Mouse (Mus musculus) limb, embryonic 11.5 days (tissue): ENCODE data around the gene Slc26a10. TPM values are rescaled to one million over a fixed set of nuclear protein-coding genes. Genes with fewer than 3 reads are reported as not detected.
"Not testable (repeated sequence)": the region's sequence is repeated elsewhere in the genome, so short reads cannot be mapped to it uniquely, and the experiment has no call there.

Experiments
- ATAC-seq: fragments of 200-750 bp; cut with Nextera tagmentation; 2 replicates; pipeline ENCODE4 v1.8.0; 2017; ENCODE audit warnings: low read depth; ENCODE audit not compliant: insufficient number of reproducible peaks, low FRiP score, low TSS enrichment
- DNase-seq: peaks from one replicate; pipeline ENCODE4 v3.0.0-alpha.2; 2015; ENCODE audit warnings: low spot score
- H3K27ac ChIP-seq: fragments of 300-500 bp; sonication (generic); replicated peaks from 2 replicates; pipeline ENCODE4 v1.5.1; 2014; ENCODE audit warnings: low read depth, mild to moderate bottlenecking, low read length
- H3K27me3 ChIP-seq: fragments of 300-500 bp; sonication (generic); 2 replicates; pipeline ENCODE4 v1.6.1; 2014; ENCODE audit warnings: mild to moderate bottlenecking, low read length, mixed read lengths; ENCODE audit not compliant: control insufficient read depth, insufficient read depth
- H3K36me3 ChIP-seq: fragments of 300-500 bp; sonication (generic); 2 replicates; pipeline ENCODE4 v1.6.1; 2014; ENCODE audit warnings: mild to moderate bottlenecking, low read length, moderate library complexity, mixed read lengths; ENCODE audit not compliant: control insufficient read depth, insufficient read depth
- H3K4me1 ChIP-seq: fragments of 300-500 bp; sonication (generic); 2 replicates; pipeline ENCODE4 v1.6.1; 2014; ENCODE audit warnings: low read length, mixed read lengths; ENCODE audit not compliant: control insufficient read depth, insufficient read depth
- H3K4me2 ChIP-seq: fragments of 300-500 bp; sonication (generic); 2 replicates; pipeline ENCODE4 v1.6.1; 2014; ENCODE audit warnings: low read depth, mild to moderate bottlenecking, moderate library complexity; ENCODE audit not compliant: severe bottlenecking
- H3K4me3 ChIP-seq: fragments of 300-500 bp; sonication (generic); 2 replicates; pipeline ENCODE4 v1.5.1; 2014; ENCODE audit warnings: low read depth, low read length
- H3K9ac ChIP-seq: fragments of 300-500 bp; sonication (generic); 2 replicates; pipeline ENCODE4 v1.6.1; 2014; ENCODE audit warnings: mild to moderate bottlenecking, low read length
- H3K9me3 ChIP-seq: fragments of 300-500 bp; sonication (generic); 2 replicates; pipeline ENCODE4 v1.6.1; 2016; ENCODE audit warnings: low read length; ENCODE audit not compliant: control insufficient read depth
- WGBS: fragments of 180-500 bp; shearing (Covaris S2); extraction: QIAGEN DNeasy Blood & Tissue Kit; methylation state at CpG from one replicate; pipeline ENCODE4 v1.1.7; 2014; 5-methylcytosine and 5-hydroxymethylcytosine counted together
- polyA plus RNA-seq: library from polyadenylated mRNA; unstranded; fragments of >200 nt; fragmentation: Nextera tagmentation; extraction: Ambion mirVana; gene quantifications from 2 replicates; pipeline ENCODE4 v1.2.1, GENCODE M21; 2014

Gene Slc26a10
- polyA plus RNA-seq, 1 experiment from 2014 or later, result 2.7 TPM

GRCm38 (mm10) chr10:127196392-127196791, 15.9 kb upstream of the Slc26a10 start:
- Histone ChIP-seq H3K36me3 (peaks cover 16% of the 10 kb centered on the region; the same call in 1 of the 2 replicates), H3K9me3 (no peaks in the 10 kb centered on the region), H3K4me1 (peaks cover 13% of the 10 kb centered on the region), H3K4me2 (peak overlapping the region; percentile 83), H3K9ac (peak overlapping the region; percentile 51), H3K4me3 (peak overlapping the region; percentile 64), H3K27ac (peak overlapping the region; percentile 74), H3K27me3 (no peaks in the 10 kb centered on the region)
- WGBS, result under 1% methylated on average over 5 of the region's 5 CpGs
- ATAC-seq (peak; percentile 51), DNase-seq (peak; percentile 65)

- Histone ChIP-seq H3K27me3 (no peaks in the 10 kb centered on the region), H3K4me1 (peaks cover 13% of the 10 kb centered on the region), H3K27ac (peak within 1 kb of the TSS; percentile 74), H3K4me2 (peak within 1 kb of the TSS; percentile 83), H3K9ac (peak within 1 kb of the TSS; percentile 80), H3K9me3 (no peaks in the 10 kb centered on the region), H3K36me3 (peaks cover 16% of the 10 kb centered on the region; the same call in 1 of the 2 replicates), H3K4me3 (peak within 1 kb of the TSS; percentile 64)
- peak; percentile 65 for ATAC-seq
- 0% methylated on average over 38 of the region's 47 CpGs for WGBS
- DNase-seq, result peak; percentile 64
Measured at GRCm38 (mm10) chr10:127195328-127196129, 15.1 kb upstream of the Slc26a10 start, which contains the start of gene Dtx3. TSS of gene Dtx3 (minus strand) at chr10:127195728.

- peaks cover 19% of the 10 kb centered on the region for H3K4me1 ChIP-seq
- H3K27me3 ChIP-seq, result no peaks in the 10 kb centered on the region
- H3K27ac ChIP-seq, result peak overlapping the region; percentile 74
- peak; percentile 10; the same call in 1 of the 2 replicates for ATAC-seq
- 13% methylated on average over 22 of the region's 22 CpGs for WGBS
- peak overlapping the region; percentile 80 for H3K9ac ChIP-seq
- peak overlapping the region; percentile 64 for H3K4me3 ChIP-seq
- H3K9me3 ChIP-seq, result no peaks in the 10 kb centered on the region
- H3K36me3 ChIP-seq, result peaks cover 14% of the 10 kb centered on the region; the same call in 1 of the 2 replicates
- DNase-seq, result peak; percentile 64
- peak overlapping the region; percentile 83 for H3K4me2 ChIP-seq
Measured at GRCm38 (mm10) chr10:127194428-127195327, 14.2 kb upstream of the Slc26a10 start.

- 87% methylated on average over 9 of the region's 9 CpGs for WGBS
- DNase-seq, result no peak
- Histone ChIP-seq H3K9me3 (no peaks in the 10 kb centered on the region), H3K4me3 (no peak overlapping the region), H3K27ac (no peak overlapping the region), H3K4me2 (no peak overlapping the region; the same call in 1 of the 2 replicates), H3K9ac (no peak overlapping the region), H3K27me3 (no peaks in the 10 kb centered on the region), H3K4me1 (peaks cover 19% of the 10 kb centered on the region), H3K36me3 (peaks cover 6% of the 10 kb centered on the region; the same call in 1 of the 2 replicates)
- ATAC-seq, result no peak
Measured at GRCm38 (mm10) chr10:127193011-127193410, 12.6 kb upstream of the Slc26a10 start.

- not testable (repeated sequence) for H3K4me2 ChIP-seq, H3K9ac ChIP-seq, H3K4me3 ChIP-seq, H3K27ac ChIP-seq, DNase-seq, H3K36me3 ChIP-seq, H3K9me3 ChIP-seq, H3K27me3 ChIP-seq, ATAC-seq
- peaks cover 25% of the 10 kb centered on the region for H3K4me1 ChIP-seq
- 86% methylated on average over 1 of the region's 1 CpGs for WGBS
Measured at GRCm38 (mm10) chr10:127192057-127192328, 11.5 kb upstream of the Slc26a10 start.

- Histone ChIP-seq H3K9me3 (no peaks in the 10 kb centered on the region), H3K4me1 (peaks cover 22% of the 10 kb centered on the region), H3K9ac (no peak overlapping the region), H3K4me3 (no peak overlapping the region), H3K36me3 (peaks cover 8% of the 10 kb centered on the region; the same call in 1 of the 2 replicates), H3K27me3 (no peaks in the 10 kb centered on the region), H3K4me2 (no peak overlapping the region), H3K27ac (no peak overlapping the region)
- whole genome bisulfite sequencing, result 80% methylated on average over 19 of the region's 19 CpGs
- no peak for ATAC-seq
- DNase-seq, result no peak
Measured at GRCm38 (mm10) chr10:127191191-127192056, 11.0 kb upstream of the Slc26a10 start.

GRCm38 (mm10) chr10:127190398-127191190, 10.1 kb upstream of the Slc26a10 start:
- Histone ChIP-seq H3K4me1 (peaks cover 19% of the 10 kb centered on the region), H3K9ac (no peak overlapping the region; the same call in 1 of the 2 replicates), H3K4me2 (peak overlapping the region; percentile 66), H3K4me3 (peak overlapping the region; percentile 81), H3K36me3 (peaks cover 8% of the 10 kb centered on the region; the same call in 1 of the 2 replicates), H3K27ac (peak overlapping the region; percentile 91), H3K27me3 (no peaks in the 10 kb centered on the region), H3K9me3 (no peaks in the 10 kb centered on the region)
- no peak for DNase-seq
- ATAC-seq, result no peak
- whole genome bisulfite sequencing, result 50% methylated on average over 14 of the region's 14 CpGs
